Mouse (Mus musculus): ENCODE measurements around the gene Eps15. TPM values are rescaled to one million over a fixed set of nuclear protein-coding genes. Genes with fewer than 3 reads are reported as not detected.

Eps15 gene
- total RNA-seq, 1 experiment: 13.0 TPM

- Histone ChIP-seq H3K36me3 (ENCODE audit: control insufficient read depth, insufficient read depth, low read length, poor library complexity, severe bottlenecking) (no peaks in the 10 kb centered on the region), H3K4me1 (ENCODE audit: control insufficient read depth in 2 of 2, insufficient read depth in 2 of 2, low read length in 2 of 2, poor library complexity in 1 of 2) (no peaks in the 10 kb centered on the region; a peak in 1 of 4 replicates), H3K27ac (ENCODE audit: insufficient read depth, low read depth, low read length, poor library complexity, severe bottlenecking) (no peak overlapping the region), H3K4me3 (ENCODE audit: insufficient read depth in 1 of 2, low read depth in 1 of 2, low read length in 2 of 2, poor library complexity in 1 of 2, severe bottlenecking in 1 of 2) (no peak overlapping the region), H3K9me3 (ENCODE audit: control insufficient read depth, insufficient read depth, low read depth, low read length) (no peaks in the 10 kb centered on the region), H3K9ac (ENCODE audit: insufficient read depth, low read depth, low read length, poor library complexity, severe bottlenecking) (no peak overlapping the region)
- DNase-seq (ENCODE audit: low read depth, low spot score): no peak
- TF ChIP-seq MAFK (IDR thresholded peaks at IDR 0.05; ENCODE audit: insufficient read depth, low read depth, low read length): no peak
- TF ChIP-seq ZNF384 (IDR thresholded peaks at IDR 0.05; ENCODE audit: low read depth, low read length): no peak
- TF ChIP-seq HCFC1 (IDR thresholded peaks at IDR 0.05; ENCODE audit: borderline replicate concordance, insufficient read depth, low read length): no peak
- TF ChIP-seq ZC3H11A (IDR thresholded peaks at IDR 0.05; ENCODE audit: borderline replicate concordance, low read depth, low read length): no peak
- no peak for TF ChIP-seq CHD2 (IDR thresholded peaks at IDR 0.05; ENCODE audit: low read depth, low read length)
- in situ Hi-C loops (cut with MboI; ENCODE audit: low sequenced_read_pairs in 2 of 2, unreplicated experiment in 2 of 2): no loop called here
Measured at GRCm38 (mm10) chr4:109407701-109408485, 127.8 kb downstream of the Eps15 start.

DNA sequence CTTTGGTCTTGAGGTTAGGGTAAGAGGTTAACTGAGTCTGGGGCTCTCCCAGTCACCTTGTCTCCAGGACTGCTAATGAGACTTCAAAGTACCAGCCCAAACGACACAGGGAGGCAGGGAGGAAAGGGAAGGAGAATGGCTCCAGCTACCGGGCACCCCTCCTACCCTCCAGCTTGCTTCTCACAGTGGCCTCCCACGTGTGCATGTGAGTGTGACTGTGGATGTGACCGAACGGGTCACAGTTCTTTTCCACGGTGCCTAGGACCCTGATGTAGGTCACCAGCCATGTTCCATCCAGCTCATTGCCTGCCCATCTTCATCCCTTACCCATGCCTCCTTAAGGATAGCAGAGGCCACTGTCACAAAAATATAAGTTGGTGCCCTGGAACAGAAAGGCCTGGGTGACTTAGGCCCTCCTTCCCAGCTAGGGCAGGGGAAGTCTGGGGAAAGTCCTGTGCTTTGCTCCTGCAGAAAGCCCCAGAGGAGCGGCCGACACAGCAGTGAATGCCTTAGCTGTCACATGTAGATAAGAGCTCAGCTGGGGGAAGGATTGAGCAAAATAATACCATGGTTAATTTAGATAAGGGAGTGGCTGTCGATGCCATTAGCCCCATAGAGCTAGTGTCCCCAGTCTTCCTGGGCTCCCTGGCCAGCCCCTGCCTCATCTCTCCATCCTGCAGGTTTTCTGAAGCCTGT is 130.8 kb downstream of the Eps15 start:
- TF ChIP-seq CHD2 (IDR thresholded peaks at IDR 0.05; ENCODE audit: low read depth, low read length) (no peak), ZNF384 (IDR thresholded peaks at IDR 0.05; ENCODE audit: low read depth, low read length) (no peak), MAFK (IDR thresholded peaks at IDR 0.05; ENCODE audit: insufficient read depth, low read depth, low read length) (no peak), HCFC1 (IDR thresholded peaks at IDR 0.05; ENCODE audit: borderline replicate concordance, insufficient read depth, low read length) (no peak), ZC3H11A (IDR thresholded peaks at IDR 0.05; ENCODE audit: borderline replicate concordance, low read depth, low read length) (no peak)
- H3K9me3 ChIP-seq (ENCODE audit: control insufficient read depth, insufficient read depth, low read depth, low read length): no peaks in the 10 kb centered on the region
- no peak overlapping the region for H3K4me3 ChIP-seq (ENCODE audit: insufficient read depth in 1 of 2, low read depth in 1 of 2, low read length in 2 of 2, poor library complexity in 1 of 2, severe bottlenecking in 1 of 2)
- no peak overlapping the region for H3K9ac ChIP-seq (ENCODE audit: insufficient read depth, low read depth, low read length, poor library complexity, severe bottlenecking)
- H3K27ac ChIP-seq (ENCODE audit: insufficient read depth, low read depth, low read length, poor library complexity, severe bottlenecking): no peak overlapping the region
- in situ Hi-C loops (cut with MboI; ENCODE audit: low sequenced_read_pairs in 2 of 2, unreplicated experiment in 2 of 2): no loop called here
- no peaks in the 10 kb centered on the region for H3K36me3 ChIP-seq (ENCODE audit: control insufficient read depth, insufficient read depth, low read length, poor library complexity, severe bottlenecking)
- no peaks in the 10 kb centered on the region; a peak in 1 of 4 replicates for H3K4me1 ChIP-seq (ENCODE audit: control insufficient read depth in 2 of 2, insufficient read depth in 2 of 2, low read length in 2 of 2, poor library complexity in 1 of 2)
- no peak for DNase-seq (ENCODE audit: low read depth, low spot score)

DNA sequence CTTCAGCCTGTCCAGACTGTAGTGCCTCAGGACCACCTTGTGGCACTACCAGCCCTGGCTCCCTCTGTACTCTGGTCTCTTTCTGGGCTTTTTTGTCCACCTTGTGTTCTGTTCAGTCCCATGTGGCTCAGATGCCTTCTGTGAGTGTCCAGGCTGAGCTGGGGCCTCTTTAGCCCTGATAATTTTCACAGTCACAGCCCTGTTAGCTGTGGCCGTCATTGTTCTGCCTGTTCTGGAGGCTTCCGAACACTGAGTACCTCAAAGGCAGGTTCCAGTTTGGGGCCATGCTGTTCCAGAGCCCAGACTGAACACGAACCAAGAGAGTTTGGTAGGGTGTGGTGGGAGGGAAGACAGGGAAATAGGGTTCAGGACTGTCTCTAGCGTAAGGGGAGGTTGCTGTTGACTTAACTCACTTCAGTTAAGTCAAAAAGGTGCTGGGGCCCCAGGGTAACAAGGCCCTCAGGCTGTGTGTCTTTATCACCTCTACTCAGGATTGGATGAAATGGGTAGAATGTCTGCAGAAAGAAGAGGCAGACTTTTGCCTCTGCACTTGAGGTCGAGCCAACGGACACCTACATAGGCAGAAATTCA is 131.4 kb downstream of the Eps15 start:
- in situ Hi-C loops (cut with MboI; ENCODE audit: low sequenced_read_pairs in 2 of 2, unreplicated experiment in 2 of 2): no loop called here
- no peak overlapping the region for H3K9ac ChIP-seq (ENCODE audit: insufficient read depth, low read depth, low read length, poor library complexity, severe bottlenecking)
- TF ChIP-seq ZNF384 (IDR thresholded peaks at IDR 0.05; ENCODE audit: low read depth, low read length): no peak
- TF ChIP-seq HCFC1 (IDR thresholded peaks at IDR 0.05; ENCODE audit: borderline replicate concordance, insufficient read depth, low read length): no peak
- no peak for TF ChIP-seq MAFK (IDR thresholded peaks at IDR 0.05; ENCODE audit: insufficient read depth, low read depth, low read length)
- no peak for TF ChIP-seq CHD2 (IDR thresholded peaks at IDR 0.05; ENCODE audit: low read depth, low read length)
- no peak for TF ChIP-seq ZC3H11A (IDR thresholded peaks at IDR 0.05; ENCODE audit: borderline replicate concordance, low read depth, low read length)
- H3K4me3 ChIP-seq (ENCODE audit: insufficient read depth in 1 of 2, low read depth in 1 of 2, low read length in 2 of 2, poor library complexity in 1 of 2, severe bottlenecking in 1 of 2): no peak overlapping the region
- H3K9me3 ChIP-seq (ENCODE audit: control insufficient read depth, insufficient read depth, low read depth, low read length): no peaks in the 10 kb centered on the region
- H3K4me1 ChIP-seq (ENCODE audit: control insufficient read depth in 2 of 2, insufficient read depth in 2 of 2, low read length in 2 of 2, poor library complexity in 1 of 2): no peaks in the 10 kb centered on the region; a peak in 1 of 4 replicates
- no peak overlapping the region for H3K27ac ChIP-seq (ENCODE audit: insufficient read depth, low read depth, low read length, poor library complexity, severe bottlenecking)
- no peaks in the 10 kb centered on the region for H3K36me3 ChIP-seq (ENCODE audit: control insufficient read depth, insufficient read depth, low read length, poor library complexity, severe bottlenecking)
- no peak for DNase-seq (ENCODE audit: low read depth, low spot score)

DNA sequence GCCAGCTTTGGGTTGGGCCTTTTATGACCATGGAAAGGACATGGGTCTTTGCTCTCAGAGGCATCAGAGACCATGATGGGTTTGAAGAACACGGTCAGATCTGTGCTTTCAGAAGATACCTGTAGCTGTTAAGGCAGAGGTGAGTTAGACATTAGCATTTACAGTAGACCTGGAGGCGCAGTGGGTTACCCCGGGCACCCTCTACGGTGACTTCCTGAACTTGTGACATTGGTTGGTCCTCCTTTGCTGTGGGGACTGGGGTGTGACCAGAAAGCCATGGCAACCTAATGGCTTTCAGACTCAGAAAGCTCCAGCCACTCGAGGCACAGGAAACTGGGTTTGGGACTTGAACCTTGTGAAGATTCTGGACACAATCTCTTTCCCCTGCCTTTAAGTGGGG is 132.2 kb downstream of the Eps15 start:
- no peak overlapping the region for H3K27ac ChIP-seq (ENCODE audit: insufficient read depth, low read depth, low read length, poor library complexity, severe bottlenecking)
- H3K9me3 ChIP-seq (ENCODE audit: control insufficient read depth, insufficient read depth, low read depth, low read length): no peaks in the 10 kb centered on the region
- H3K4me3 ChIP-seq (ENCODE audit: insufficient read depth in 1 of 2, low read depth in 1 of 2, low read length in 2 of 2, poor library complexity in 1 of 2, severe bottlenecking in 1 of 2): no peak overlapping the region
- in situ Hi-C loops (cut with MboI; ENCODE audit: low sequenced_read_pairs in 2 of 2, unreplicated experiment in 2 of 2): no loop called here
- H3K4me1 ChIP-seq (ENCODE audit: control insufficient read depth in 2 of 2, insufficient read depth in 2 of 2, low read length in 2 of 2, poor library complexity in 1 of 2): no peaks in the 10 kb centered on the region; a peak in 1 of 4 replicates
- DNase-seq (ENCODE audit: low read depth, low spot score): no peak
- no peaks in the 10 kb centered on the region for H3K36me3 ChIP-seq (ENCODE audit: control insufficient read depth, insufficient read depth, low read length, poor library complexity, severe bottlenecking)
- H3K9ac ChIP-seq (ENCODE audit: insufficient read depth, low read depth, low read length, poor library complexity, severe bottlenecking): no peak overlapping the region
- no peak for TF ChIP-seq ZC3H11A (IDR thresholded peaks at IDR 0.05; ENCODE audit: borderline replicate concordance, low read depth, low read length)
- TF ChIP-seq ZNF384 (IDR thresholded peaks at IDR 0.05; ENCODE audit: low read depth, low read length): no peak
- no peak for TF ChIP-seq HCFC1 (IDR thresholded peaks at IDR 0.05; ENCODE audit: borderline replicate concordance, insufficient read depth, low read length)
- TF ChIP-seq CHD2 (IDR thresholded peaks at IDR 0.05; ENCODE audit: low read depth, low read length): no peak
- no peak for TF ChIP-seq MAFK (IDR thresholded peaks at IDR 0.05; ENCODE audit: insufficient read depth, low read depth, low read length)

Data from ES-E14 (cell line).